Mouse (Mus musculus): ENCODE measurements at regions not wholly inside any gene's neighbourhood (a gene's known extent, or its start where the extent isn't known, plus 50 kb on each side); places are given as distances from the start of the nearest gene placed in this dataset.
A peak's percentile ranks its signal among the peaks of the same experiment; 100 is the strongest.

DNA sequence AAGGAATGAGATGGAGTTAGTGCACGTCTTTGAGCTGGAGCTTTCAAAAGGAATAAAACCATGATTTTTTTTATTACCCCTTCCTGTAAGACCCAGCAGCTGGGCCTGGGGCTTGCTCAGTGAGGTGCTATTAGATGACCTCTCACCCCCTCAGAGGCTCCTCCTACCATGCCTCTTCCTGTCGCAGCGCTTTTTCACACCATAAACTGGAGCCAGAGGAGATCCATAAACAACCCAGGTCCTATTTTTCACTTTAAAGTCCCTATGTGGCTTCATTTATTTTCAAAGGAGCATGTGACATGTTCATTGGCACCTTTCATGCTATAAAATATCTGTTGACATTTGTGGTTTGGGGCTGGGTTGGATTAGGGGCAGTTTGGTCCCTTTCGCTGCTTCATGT, 365.9 kb upstream of the Clint1 start:
- no peak for DNase-seq (ENCODE audit: low spot score)
- no peak overlapping the region for H3K27ac ChIP-seq (replicated peaks)
- no peaks in the 10 kb centered on the region for H3K36me3 ChIP-seq
- no peaks in the 10 kb centered on the region for H3K4me1 ChIP-seq
- H3K4me3 ChIP-seq = no peak overlapping the region
- H3K27me3 ChIP-seq (ENCODE audit: low read depth, poor library complexity, severe bottlenecking) = no peaks in the 10 kb centered on the region
- H3K9me3 ChIP-seq (replicated peaks) = no peaks in the 10 kb centered on the region
- 92% methylated on average over 4 of the region's 4 CpGs for WGBS

DNA sequence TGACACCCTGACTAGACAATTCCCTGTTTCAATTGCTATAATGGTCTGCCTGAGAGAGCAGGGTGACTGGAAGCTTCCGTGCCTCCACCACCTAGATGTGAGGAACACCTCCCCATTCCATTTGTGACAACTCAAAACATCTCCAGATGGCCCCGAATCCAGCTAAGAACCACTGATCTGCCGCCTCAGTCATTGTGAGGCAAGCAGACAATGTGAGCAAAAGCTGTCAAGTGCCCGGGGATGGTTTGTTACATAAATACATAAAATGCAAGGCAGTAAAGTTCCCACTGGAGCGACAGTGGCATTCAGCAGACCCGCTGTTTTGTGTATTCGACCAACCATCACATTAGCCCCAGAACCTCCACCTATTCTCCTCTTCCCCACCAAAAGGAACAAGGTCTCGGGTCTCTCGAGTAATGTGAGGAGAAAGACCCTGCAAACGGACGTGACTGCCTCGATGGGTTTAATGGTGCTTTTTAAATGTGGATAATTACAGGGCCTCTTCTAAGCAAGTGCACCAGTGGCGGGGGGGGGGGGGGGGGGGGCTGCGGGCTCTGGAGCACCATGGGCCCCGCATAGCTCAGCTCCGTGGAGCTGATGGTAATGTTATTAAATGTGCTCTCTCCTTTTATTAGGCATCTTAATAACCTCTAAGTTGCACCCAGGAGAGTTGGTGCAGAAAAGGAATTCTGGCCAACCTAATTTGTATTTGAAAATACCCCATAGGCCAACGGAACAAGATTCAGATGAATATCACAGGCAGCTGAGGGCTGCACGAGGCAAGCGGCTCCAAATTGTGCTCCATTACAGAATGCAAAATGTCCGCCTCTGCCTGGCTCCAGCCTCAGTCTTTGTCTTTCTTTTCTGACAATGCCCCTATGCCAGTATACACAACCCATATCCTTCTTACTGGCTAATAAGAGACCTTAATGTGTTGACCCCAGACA, 360.6 kb upstream of the Clint1 start:
- no peak for DNase-seq (ENCODE audit: low spot score)
- no peaks in the 10 kb centered on the region for H3K4me1 ChIP-seq
- 81% methylated on average over 20 of the region's 20 CpGs for WGBS
- H3K9me3 ChIP-seq (replicated peaks) = no peaks in the 10 kb centered on the region
- peak overlapping the region; percentile 0; the same call in 1 of the 2 replicates for H3K27ac ChIP-seq (replicated peaks)
- H3K36me3 ChIP-seq = no peaks in the 10 kb centered on the region
- H3K4me3 ChIP-seq = no peak overlapping the region
- H3K27me3 ChIP-seq (ENCODE audit: low read depth, poor library complexity, severe bottlenecking) = no peaks in the 10 kb centered on the region

DNA sequence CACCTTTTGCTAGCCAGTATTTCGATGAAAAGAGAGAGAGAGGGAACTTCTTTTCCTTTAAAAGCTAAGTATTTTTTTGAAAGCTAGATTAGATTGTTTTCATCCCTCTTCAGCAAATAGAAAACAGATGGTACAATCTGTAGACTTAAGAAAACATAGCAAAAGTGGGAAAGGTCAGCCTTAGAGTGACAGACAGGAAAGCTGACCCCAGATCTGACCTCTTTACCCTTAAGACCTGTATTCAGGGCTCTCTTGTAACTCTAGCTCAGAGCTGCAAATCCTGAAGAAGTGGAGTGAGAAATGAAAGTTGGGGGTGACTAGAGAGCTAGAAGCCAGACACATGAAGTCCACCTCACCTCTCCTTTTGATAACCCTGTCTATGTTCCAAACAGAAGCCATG, 356.6 kb upstream of the Clint1 start:
- no peak for DNase-seq (ENCODE audit: low spot score)
- no peaks in the 10 kb centered on the region for H3K9me3 ChIP-seq (replicated peaks)
- no peaks in the 10 kb centered on the region for H3K27me3 ChIP-seq (ENCODE audit: low read depth, poor library complexity, severe bottlenecking)
- no peaks in the 10 kb centered on the region for H3K4me1 ChIP-seq
- no peak overlapping the region for H3K4me3 ChIP-seq
- 50% methylated on average over 1 of the region's 1 CpGs for WGBS
- no peak overlapping the region for H3K27ac ChIP-seq (replicated peaks)
- no peaks in the 10 kb centered on the region for H3K36me3 ChIP-seq

DNA sequence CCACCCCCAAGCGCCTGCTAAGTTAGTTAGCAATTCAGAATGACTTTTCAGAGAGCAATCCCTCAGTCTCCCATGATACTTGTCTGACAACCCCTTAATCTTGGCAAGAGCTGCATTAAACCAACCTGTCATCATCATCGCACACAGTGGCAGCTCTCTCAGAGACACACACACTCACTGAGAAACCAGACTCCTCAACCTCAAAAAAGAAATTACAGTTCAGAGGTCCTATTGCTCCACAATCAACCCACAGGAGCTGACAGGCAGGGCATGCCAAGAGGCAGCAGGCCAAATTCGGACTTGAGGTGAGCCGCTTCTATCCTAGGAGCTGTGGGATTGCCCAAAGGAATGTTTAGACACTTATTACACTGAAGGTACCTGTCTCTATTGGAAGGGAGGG, 343.3 kb upstream of the Clint1 start:
- Histone ChIP-seq H3K27ac (replicated peaks) (no peak overlapping the region), H3K4me1 (no peaks in the 10 kb centered on the region), H3K27me3 (ENCODE audit: low read depth, poor library complexity, severe bottlenecking) (no peaks in the 10 kb centered on the region), H3K36me3 (no peaks in the 10 kb centered on the region), H3K9me3 (replicated peaks) (0 out of 2 replicates have a peak, but pooled peaks cover 4% of the 10 kb centered on the region), H3K4me3 (no peak overlapping the region)
- WGBS = 69% methylated on average over 4 of the region's 4 CpGs
- no peak for DNase-seq (ENCODE audit: low spot score)

DNA sequence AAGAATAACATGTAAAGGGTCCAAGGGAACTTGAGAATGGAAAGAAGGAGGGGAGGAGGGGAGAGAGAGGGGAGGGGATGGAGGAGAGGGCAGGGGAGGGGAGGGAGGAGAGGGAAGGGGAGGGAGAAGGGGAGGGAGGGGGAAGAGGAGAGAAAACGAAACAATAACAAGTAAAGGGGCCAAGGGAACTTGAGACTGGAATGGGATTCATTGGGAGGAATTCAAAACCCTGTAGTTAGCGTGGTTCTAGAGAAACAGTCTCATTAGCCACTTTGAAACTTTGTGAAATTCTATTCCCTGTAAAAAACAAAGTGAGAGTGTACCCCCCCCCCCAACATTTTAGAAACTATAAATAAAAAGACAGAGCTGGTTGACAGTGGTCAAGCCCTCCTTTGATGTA, 342.6 kb upstream of the Clint1 start:
- no peaks in the 10 kb centered on the region for H3K4me1 ChIP-seq
- H3K9me3 ChIP-seq (replicated peaks) = 0 out of 2 replicates have a peak, but pooled peaks cover 4% of the 10 kb centered on the region
- no peak overlapping the region for H3K4me3 ChIP-seq
- no peak for DNase-seq (ENCODE audit: low spot score)
- H3K36me3 ChIP-seq = no peaks in the 10 kb centered on the region
- no peak overlapping the region for H3K27ac ChIP-seq (replicated peaks)
- H3K27me3 ChIP-seq (ENCODE audit: low read depth, poor library complexity, severe bottlenecking) = no peaks in the 10 kb centered on the region
- 45% methylated on average over 2 of the region's 2 CpGs for WGBS

DNA sequence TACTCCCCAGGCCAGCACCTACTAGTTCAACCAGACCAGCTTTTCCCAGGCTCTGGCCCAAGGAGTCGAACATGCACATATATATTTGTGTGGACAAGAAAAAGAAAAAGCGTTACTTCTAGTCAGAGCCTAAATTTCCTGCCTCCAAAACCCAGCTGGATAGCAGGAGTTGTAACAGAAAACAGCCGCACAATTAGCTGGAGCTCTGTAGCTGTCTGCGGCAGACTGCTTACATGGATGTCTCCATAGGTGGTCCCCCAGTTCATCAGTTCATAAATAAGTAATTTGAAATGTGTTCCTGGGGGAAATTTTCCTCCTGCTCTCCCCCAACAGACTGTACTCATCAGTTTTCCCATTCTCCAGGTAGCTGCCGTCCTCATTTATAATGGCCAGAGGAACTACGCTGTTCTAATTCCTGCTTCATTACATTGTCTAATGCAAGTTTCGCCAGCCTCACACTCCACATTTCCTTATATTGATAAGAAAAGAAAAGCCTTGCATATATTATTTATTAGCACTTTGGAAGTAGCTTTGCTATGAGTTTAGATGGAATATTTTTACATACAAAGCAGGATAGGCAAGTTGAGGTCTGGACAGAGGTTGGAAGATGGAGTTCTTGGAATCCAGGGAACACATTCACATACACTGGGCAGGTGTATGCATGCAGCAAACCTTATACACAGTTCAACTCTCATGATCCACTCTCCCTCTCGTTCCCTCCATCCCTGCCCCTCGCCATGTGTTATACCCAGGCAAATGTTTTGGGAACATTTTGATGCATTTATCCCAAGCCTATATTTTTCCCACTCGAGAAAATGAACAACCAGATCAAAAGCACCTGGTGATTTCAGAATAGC, 337.2 kb upstream of the Clint1 start:
- H3K4me1 ChIP-seq = no peaks in the 10 kb centered on the region
- no peak overlapping the region for H3K27ac ChIP-seq (replicated peaks)
- DNase-seq (ENCODE audit: low spot score) = no peak
- H3K9me3 ChIP-seq (replicated peaks) = 0 out of 2 replicates have a peak, but pooled peaks cover 4% of the 10 kb centered on the region
- H3K36me3 ChIP-seq = no peaks in the 10 kb centered on the region
- no peaks in the 10 kb centered on the region for H3K27me3 ChIP-seq (ENCODE audit: low read depth, poor library complexity, severe bottlenecking)
- WGBS = 80% methylated on average over 10 of the region's 10 CpGs
- no peak overlapping the region for H3K4me3 ChIP-seq

DNA sequence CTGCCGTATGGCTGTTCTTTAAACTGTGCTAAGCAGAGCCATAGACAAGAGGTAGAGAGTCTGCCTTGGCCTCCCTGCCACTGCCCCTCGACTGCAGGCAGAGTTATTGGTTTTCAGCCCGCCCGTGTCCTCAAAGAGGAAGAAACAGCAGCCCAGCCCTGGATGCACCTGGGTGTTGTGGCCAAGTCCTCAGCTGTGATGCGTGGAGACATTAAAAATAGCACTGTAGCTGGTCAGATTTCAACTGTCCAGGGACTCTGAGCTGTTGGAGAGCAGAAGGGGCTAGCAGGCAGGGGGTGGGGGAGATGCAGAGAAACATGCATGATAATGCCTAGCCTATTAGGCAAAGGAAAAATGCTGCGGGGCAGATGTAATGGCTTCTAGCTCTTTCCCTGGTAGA, 327.1 kb upstream of the Clint1 start:
- WGBS = 84% methylated on average over 6 of the region's 6 CpGs
- Histone ChIP-seq H3K4me1 (peaks cover 9% of the 10 kb centered on the region; the same call in 1 of the 2 replicates), H3K27ac (replicated peaks) (peak overlapping the region; percentile 2; the same call in 1 of the 2 replicates), H3K9me3 (replicated peaks) (no peaks in the 10 kb centered on the region; the same call in 1 of the 2 replicates), H3K4me3 (no peak overlapping the region), H3K27me3 (ENCODE audit: low read depth, poor library complexity, severe bottlenecking) (no peaks in the 10 kb centered on the region), H3K36me3 (no peaks in the 10 kb centered on the region)
- DNase-seq (ENCODE audit: low spot score) = no peak

DNA sequence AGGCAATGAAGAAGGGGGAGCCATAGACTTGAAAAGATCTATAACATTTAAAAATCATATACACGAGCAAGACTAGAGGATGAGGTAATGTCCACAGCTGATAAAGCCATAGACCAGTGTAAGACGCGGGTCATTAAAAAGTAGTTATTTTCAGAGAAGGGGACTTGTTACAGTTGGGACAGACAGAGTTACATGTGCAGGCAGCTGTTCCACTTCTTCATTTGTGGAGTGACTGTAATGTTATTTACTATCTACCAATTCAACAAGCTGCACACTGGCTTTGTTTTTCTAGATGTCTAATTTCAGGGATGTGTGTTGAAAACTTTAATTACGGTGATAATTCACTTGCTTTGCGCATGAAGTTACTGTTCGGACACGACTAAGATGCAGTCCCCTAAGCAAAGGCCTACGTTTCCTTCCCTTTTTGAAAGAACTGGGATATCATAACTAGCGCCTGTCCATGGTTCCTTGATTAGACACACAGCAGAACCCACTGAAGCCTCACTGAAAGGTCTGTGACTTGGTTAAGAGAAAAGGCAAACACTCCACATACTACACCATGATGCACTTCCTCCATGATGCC, 320.7 kb upstream of the Clint1 start:
- H3K36me3 ChIP-seq = no peaks in the 10 kb centered on the region
- H3K4me3 ChIP-seq = no peak overlapping the region
- H3K27me3 ChIP-seq (ENCODE audit: low read depth, poor library complexity, severe bottlenecking) = no peaks in the 10 kb centered on the region
- H3K27ac ChIP-seq (replicated peaks) = no peak overlapping the region
- DNase-seq (ENCODE audit: low spot score) = no peak
- WGBS = 92% methylated on average over 9 of the region's 9 CpGs
- no peaks in the 10 kb centered on the region; the same call in 1 of the 2 replicates for H3K9me3 ChIP-seq (replicated peaks)
- H3K4me1 ChIP-seq = no peaks in the 10 kb centered on the region

DNA sequence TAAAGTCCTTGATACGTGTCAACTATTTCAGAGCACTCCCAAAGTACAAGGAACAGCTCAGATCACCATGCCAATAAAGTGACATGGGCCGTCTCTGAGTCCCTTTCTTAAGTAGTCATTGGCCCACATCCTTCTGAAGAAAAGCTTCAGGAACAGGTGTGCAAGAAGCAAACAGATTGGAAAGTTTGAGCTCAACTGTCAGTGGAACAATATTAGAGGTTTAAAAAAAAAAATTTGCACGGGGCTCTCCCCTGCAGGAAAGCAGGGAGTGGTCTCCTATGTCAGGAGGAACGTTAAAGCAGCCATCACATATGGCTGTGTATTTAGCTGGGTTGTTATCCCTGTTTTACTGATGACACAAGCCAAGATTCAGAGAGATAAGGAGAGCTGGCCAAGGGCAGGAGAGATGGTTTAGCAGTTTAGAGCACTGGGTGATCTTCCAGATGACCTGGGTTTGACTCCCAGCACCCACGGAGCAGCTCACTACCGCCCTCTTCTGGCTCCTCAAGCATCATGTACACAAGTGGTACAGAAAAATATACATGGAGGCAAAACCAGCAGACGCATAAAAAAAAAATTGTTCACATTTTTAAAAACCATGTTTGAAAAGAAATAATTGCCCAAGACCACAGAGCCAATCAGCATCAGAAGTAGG, 318.3 kb upstream of the Clint1 start:
- 67% methylated on average over 7 of the region's 7 CpGs for WGBS
- DNase-seq (ENCODE audit: low spot score) = peak; percentile 14
- Histone ChIP-seq H3K27ac (replicated peaks) (no peak overlapping the region), H3K27me3 (ENCODE audit: low read depth, poor library complexity, severe bottlenecking) (no peaks in the 10 kb centered on the region), H3K4me3 (no peak overlapping the region), H3K9me3 (replicated peaks) (no peaks in the 10 kb centered on the region), H3K36me3 (no peaks in the 10 kb centered on the region), H3K4me1 (peaks cover 12% of the 10 kb centered on the region)

DNA sequence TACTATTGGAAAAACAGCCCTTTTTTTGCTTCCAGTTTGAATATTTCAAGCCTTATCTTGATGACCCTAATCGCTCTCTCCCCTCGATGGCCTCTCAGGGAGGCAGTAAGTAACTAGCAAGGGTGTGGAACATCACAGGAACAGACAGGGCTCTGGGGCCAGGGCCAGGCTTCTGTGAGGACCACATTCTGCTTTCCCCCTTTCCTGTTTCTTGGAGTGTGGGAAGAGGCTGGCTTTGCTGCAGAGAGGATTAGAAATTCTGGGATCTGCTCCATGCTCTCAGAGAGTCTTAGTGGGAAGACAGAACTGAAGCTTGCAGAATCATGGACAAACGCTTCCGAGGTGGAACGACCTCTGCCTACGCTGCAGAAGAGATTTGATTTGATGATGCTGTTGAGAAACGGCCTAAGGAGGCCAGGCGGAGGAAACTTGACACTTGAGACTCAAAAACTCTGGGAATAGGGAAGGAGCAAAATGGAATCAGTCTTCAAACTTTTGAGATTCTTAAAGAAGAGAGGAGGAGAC, 316.3 kb upstream of the Clint1 start:
- DNase-seq (ENCODE audit: low spot score) = no peak
- Histone ChIP-seq H3K27ac (replicated peaks) (0 out of 2 replicates have a peak overlapping the region, but pooled peaks have one; percentile 17), H3K4me1 (peaks cover 14% of the 10 kb centered on the region), H3K27me3 (ENCODE audit: low read depth, poor library complexity, severe bottlenecking) (no peaks in the 10 kb centered on the region), H3K36me3 (no peaks in the 10 kb centered on the region), H3K9me3 (replicated peaks) (no peaks in the 10 kb centered on the region), H3K4me3 (no peak overlapping the region)
- WGBS = 77% methylated on average over 8 of the region's 8 CpGs

DNA sequence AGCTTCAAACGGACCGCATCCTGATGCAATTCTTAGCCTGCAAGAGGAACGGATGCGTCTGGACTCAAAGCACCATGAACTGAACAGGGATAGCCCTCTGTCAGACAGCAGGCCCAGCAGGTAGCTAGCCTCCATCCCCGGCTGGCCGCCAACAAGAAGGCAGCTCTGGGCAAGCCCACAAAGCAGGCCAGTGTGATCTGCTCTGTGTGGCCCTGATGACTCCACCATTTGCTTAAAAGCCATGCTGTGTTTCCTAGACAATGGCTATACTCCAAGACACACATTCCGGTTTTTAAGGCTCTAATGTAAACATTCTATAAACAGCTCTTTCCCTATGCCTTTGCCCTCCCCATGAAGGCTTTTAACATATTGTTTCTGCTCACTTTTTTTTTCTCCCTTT, 313.8 kb upstream of the Clint1 start:
- no peak for DNase-seq (ENCODE audit: low spot score)
- 65% methylated on average over 7 of the region's 7 CpGs for WGBS
- Histone ChIP-seq H3K27me3 (ENCODE audit: low read depth, poor library complexity, severe bottlenecking) (no peaks in the 10 kb centered on the region), H3K36me3 (no peaks in the 10 kb centered on the region), H3K27ac (replicated peaks) (no peak overlapping the region; the same call in 1 of the 2 replicates), H3K9me3 (replicated peaks) (no peaks in the 10 kb centered on the region), H3K4me3 (no peak overlapping the region), H3K4me1 (peaks cover 14% of the 10 kb centered on the region)

DNA sequence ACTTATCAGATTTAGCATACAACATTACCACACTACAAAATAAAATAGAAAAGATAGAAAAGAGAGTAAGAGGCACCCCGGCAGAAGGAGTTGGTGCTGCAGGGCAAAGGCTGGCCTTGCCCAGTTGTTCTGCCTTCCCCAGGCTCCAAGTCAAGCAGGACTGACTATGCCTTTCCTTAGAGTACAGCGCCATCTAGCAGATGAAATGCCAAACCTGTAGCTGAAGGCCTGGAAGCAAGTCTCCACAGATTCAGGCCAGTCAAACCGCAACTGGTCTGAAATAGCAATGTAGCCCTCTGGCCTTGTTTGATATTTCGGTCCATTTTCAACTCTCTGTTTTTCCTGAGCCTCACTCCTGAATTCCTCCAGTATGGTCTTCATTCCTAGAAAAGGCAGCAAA, 312.4 kb upstream of the Clint1 start:
- Histone ChIP-seq H3K36me3 (no peaks in the 10 kb centered on the region), H3K27ac (replicated peaks) (no peak overlapping the region), H3K4me1 (peaks cover 14% of the 10 kb centered on the region), H3K27me3 (ENCODE audit: low read depth, poor library complexity, severe bottlenecking) (no peaks in the 10 kb centered on the region), H3K9me3 (replicated peaks) (no peaks in the 10 kb centered on the region), H3K4me3 (no peak overlapping the region)
- peak; percentile 54 for DNase-seq (ENCODE audit: low spot score)
- 61% methylated on average over 4 of the region's 4 CpGs for WGBS

Measured in midbrain, embryonic 10.5 days (tissue).